12 mouse cellular contexts compared by ENCODE assay signal in genomic region chr9:82096409-82096808, GRCm38 (mm10).
"Had no signal": no experiment of that assay in that cellular context is flagged by ENCODE, and none has a peak within 500 bp of the region (broad histone marks: within the 10 kb centered on the region; RNA-seq: fewer than 3 reads in every experiment).

No protein-coding gene starts in this region.

- DNase-seq: lung, adult 18-20 months; lung, embryonic 14.5 days; lung, postnatal 10 days; lung, postnatal 4 days; midbrain, embryonic 14.5 days; retina, postnatal 1 day; right cerebral cortex, postnatal 25 days; right cerebral cortex, postnatal 4 days; spleen, adult 18-20 months; thymus, adult 2 months; thymus, postnatal 25 days; thymus, postnatal 4 days had no signal
